Mouse (Mus musculus): ENCODE results near the gene Slc39a7.

GRCm38 (mm10) chr17:34021539-34022413 lies 9.7 kb downstream of the Slc39a7 start:
- TF ChIP-seq E2F4 (IDR thresholded peaks at IDR 0.05; ENCODE audit: insufficient read depth) (no peak), POLR2A (IDR thresholded peaks at IDR 0.05; ENCODE audit: insufficient read length, low read depth) (no peak), POLR2AphosphoS2 (IDR thresholded peaks at IDR 0.05; ENCODE audit: insufficient read length, low read depth) (no peak), USF1 (IDR thresholded peaks at IDR 0.05; ENCODE audit: low read depth) (no peak), REST (IDR thresholded peaks at IDR 0.05; ENCODE audit: insufficient read depth, insufficient read length) (no peak), MYOG (IDR thresholded peaks at IDR 0.05; ENCODE audit: control insufficient read depth in 1 of 3, insufficient read depth in 1 of 3, insufficient read length in 2 of 3, low read depth in 2 of 3) (no peak), TCF3 (IDR thresholded peaks at IDR 0.05; ENCODE audit: insufficient read length, low read depth) (no peak), TCF12 (IDR thresholded peaks at IDR 0.05; ENCODE audit: insufficient read depth, poor library complexity, severe bottlenecking) (no peak), MYOD1 (IDR thresholded peaks at IDR 0.05; ENCODE audit: control insufficient read depth in 1 of 3, insufficient read length in 2 of 3, low read depth in 2 of 3) (no peak)
